Mouse (Mus musculus) MEL (cell line): ENCODE measurements around the gene Atg4a. TPM values are rescaled to one million over a fixed set of nuclear protein-coding genes. Genes with fewer than 3 reads are reported as not detected.

Source experiments
- DNase-seq: peaks from one replicate; pipeline ENCODE4 v3.0.0; 2011; ENCODE audit warnings: low read depth, low spot score
- H3K27ac ChIP-seq: 2 replicates; pipeline ENCODE4 v1.5.1; 2012; ENCODE audit warnings: low read depth, mild to moderate bottlenecking, control low read depth, low read length, moderate library complexity; ENCODE audit not compliant: control insufficient read depth
- H3K27me3 ChIP-seq, 2 experiments: fragments of 150-350 bp in 1 of 2; sonication (generic) in 1 of 2; 2 replicates each; pipeline ENCODE4 v1.6.1; 2012; ENCODE audit warnings: low read length in 2 of 2, mild to moderate bottlenecking in 2 of 2, improper control_type of control experiment in 1 of 2, moderate library complexity in 1 of 2; ENCODE audit not compliant: insufficient read depth in 2 of 2, control insufficient read depth in 1 of 2
- H3K36me3 ChIP-seq, 2 experiments: 2 replicates each; pipeline ENCODE4 v1.6.1; 2012 to 2014; ENCODE audit warnings: low read length in 2 of 2, improper control_type of control experiment in 1 of 2, inconsistent platforms in 1 of 2, mild to moderate bottlenecking in 1 of 2; ENCODE audit not compliant: insufficient read depth in 2 of 2, control insufficient read depth in 1 of 2
- H3K4me1 ChIP-seq, 2 experiments: fragments of 150-350 bp in 1 of 2; sonication (generic) in 1 of 2; 2 replicates each; pipeline ENCODE4 v1.6.1; 2012; ENCODE audit warnings: low read length in 2 of 2, improper control_type of control experiment in 1 of 2, mild to moderate bottlenecking in 1 of 2; ENCODE audit not compliant: insufficient read depth in 2 of 2, control insufficient read depth in 1 of 2
- H3K4me3 ChIP-seq, 2 experiments: fragments of 150-350 bp in 1 of 2; sonication (generic) in 1 of 2; 2 replicates each; pipeline ENCODE4 v1.5.1; 2012; ENCODE audit warnings: low read depth in 2 of 2, low read length in 2 of 2, mild to moderate bottlenecking in 2 of 2, moderate library complexity in 2 of 2, control low read depth in 1 of 2, improper control_type of control experiment in 1 of 2; ENCODE audit not compliant: control insufficient read depth in 1 of 2, insufficient read depth in 1 of 2
- H3K79me2 ChIP-seq: 2 replicates; pipeline ENCODE4 v1.6.1; 2012; ENCODE audit warnings: mild to moderate bottlenecking, low read length, moderate library complexity; ENCODE audit not compliant: control insufficient read depth, poor library complexity, insufficient read depth
- H3K9ac ChIP-seq: 2 replicates; pipeline ENCODE4 v1.6.1; 2012; ENCODE audit warnings: low read depth, mild to moderate bottlenecking, control low read depth, low read length, moderate library complexity; ENCODE audit not compliant: control insufficient read depth, poor library complexity, severe bottlenecking
- H3K9me3 ChIP-seq: fragments of 150-350 bp; sonication (generic); replicated peaks from 2 replicates; pipeline ENCODE4 v1.6.1; 2012; ENCODE audit warnings: mild to moderate bottlenecking, low read length, improper control_type of control experiment, moderate library complexity; ENCODE audit not compliant: insufficient read depth
- BHLHE40 ChIP-seq: IDR thresholded peaks from 2 replicates; pipeline ENCODE4 v1.6.1; 2012; ENCODE audit warnings: low read depth, mild to moderate bottlenecking, inconsistent platforms, low read length, improper control_type of control experiment, borderline replicate concordance
- CHD2 ChIP-seq: IDR thresholded peaks from 2 replicates; pipeline ENCODE4 v1.6.1; 2011; ENCODE audit warnings: low read length, improper control_type of control experiment
- CTCF ChIP-seq, 3 experiments: IDR thresholded peaks in 2 of 3; conservative IDR thresholded peaks in 1 of 3; 2 replicates each; pipeline ENCODE4 v1.5.1; 2011 to 2012; ENCODE audit warnings: low read length in 3 of 3, low read depth in 2 of 3, mild to moderate bottlenecking in 2 of 3, improper control_type of control experiment in 1 of 3, inconsistent platforms in 1 of 3, mixed read lengths in 1 of 3, moderate library complexity in 1 of 3; ENCODE audit not compliant: control insufficient read depth in 1 of 3, insufficient read depth in 1 of 3, poor library complexity in 1 of 3, severe bottlenecking in 1 of 3
- E2F4 ChIP-seq: IDR thresholded peaks from 2 replicates; pipeline ENCODE4 v1.6.1; 2011; ENCODE audit warnings: low read depth, low read length, improper control_type of control experiment, borderline replicate concordance
- ELF1 ChIP-seq: IDR thresholded peaks from 2 replicates; pipeline ENCODE4 v1.6.1; 2014; ENCODE audit warnings: low read depth, mild to moderate bottlenecking, inconsistent platforms, low read length, improper control_type of control experiment, moderate library complexity
- EP300 ChIP-seq, 2 experiments: IDR thresholded peaks; 2 replicates each; pipeline ENCODE4 v1.6.1; 2011; ENCODE audit warnings: improper control_type of control experiment in 2 of 2, low read length in 2 of 2, low read depth in 1 of 2, mild to moderate bottlenecking in 1 of 2
- ETS1 ChIP-seq: IDR thresholded peaks from 2 replicates; pipeline ENCODE4 v1.6.1; 2012; ENCODE audit warnings: low read depth, mild to moderate bottlenecking, inconsistent platforms, low read length, improper control_type of control experiment, moderate library complexity
- GATA1 ChIP-seq: IDR thresholded peaks from 2 replicates; pipeline ENCODE4 v1.6.1; 2011; ENCODE audit warnings: low read depth, low read length, improper control_type of control experiment
- HCFC1 ChIP-seq: IDR thresholded peaks from 2 replicates; pipeline ENCODE4 v1.6.1; 2012; ENCODE audit warnings: low read depth, mild to moderate bottlenecking, inconsistent platforms, low read length, improper control_type of control experiment, moderate library complexity
- JUND ChIP-seq: IDR thresholded peaks from 2 replicates; pipeline ENCODE4 v1.6.1; 2011; ENCODE audit warnings: low read depth, mild to moderate bottlenecking, improper control_type of control experiment, low read length
- KAT2A ChIP-seq: conservative IDR thresholded peaks from 2 replicates; pipeline ENCODE4 v1.6.1; 2012; ENCODE audit warnings: low read depth, low read length, improper control_type of control experiment, inconsistent platforms
- MAX ChIP-seq: IDR thresholded peaks from 2 replicates; pipeline ENCODE4 v1.6.1; 2011; ENCODE audit warnings: low read length, improper control_type of control experiment
- MAZ ChIP-seq: IDR thresholded peaks from 2 replicates; pipeline ENCODE4 v1.6.1; 2012; ENCODE audit warnings: low read depth, mild to moderate bottlenecking, inconsistent platforms, low read length, improper control_type of control experiment
- MEF2A ChIP-seq: IDR thresholded peaks from 2 replicates; pipeline ENCODE4 v1.6.1; 2014; ENCODE audit warnings: low read depth, mild to moderate bottlenecking, inconsistent platforms, low read length, improper control_type of control experiment; ENCODE audit not compliant: poor library complexity, insufficient replicate concordance, severe bottlenecking; ENCODE audit errors: extremely low read depth
- MYC ChIP-seq: IDR thresholded peaks from 2 replicates; pipeline ENCODE4 v1.6.1; 2011; ENCODE audit warnings: low read depth, mild to moderate bottlenecking, low read length, improper control_type of control experiment, moderate library complexity
- NELFE ChIP-seq: IDR thresholded peaks from 2 replicates; pipeline ENCODE4 v1.6.1; 2011; ENCODE audit warnings: low read depth, low read length, improper control_type of control experiment
- NRF1 ChIP-seq: IDR thresholded peaks from 2 replicates; pipeline ENCODE4 v1.6.1; 2014; ENCODE audit warnings: low read depth, mild to moderate bottlenecking, inconsistent platforms, low read length, improper control_type of control experiment, moderate library complexity; ENCODE audit not compliant: poor library complexity, insufficient read depth, severe bottlenecking
- POLR2AphosphoS2 ChIP-seq: IDR thresholded peaks from 2 replicates; pipeline ENCODE4 v1.6.1; 2011; ENCODE audit warnings: low read length, improper control_type of control experiment
- POLR2AphosphoS5 ChIP-seq: IDR thresholded peaks from 2 replicates; pipeline ENCODE4 v1.6.1; 2012; ENCODE audit warnings: low read depth, borderline replicate concordance, mild to moderate bottlenecking, inconsistent platforms, low read length, moderate library complexity, mixed read lengths
- RAD21 ChIP-seq: IDR thresholded peaks from 2 replicates; pipeline ENCODE4 v1.6.1; 2011; ENCODE audit warnings: mild to moderate bottlenecking, low read depth, low read length, improper control_type of control experiment
- SIN3A ChIP-seq: IDR thresholded peaks from 2 replicates; pipeline ENCODE4 v1.6.1; 2012; ENCODE audit warnings: low read length, improper control_type of control experiment, inconsistent platforms
- TAL1 ChIP-seq: IDR thresholded peaks from 2 replicates; pipeline ENCODE4 v1.6.1; 2012; ENCODE audit warnings: mild to moderate bottlenecking, inconsistent platforms, low read length, moderate library complexity, mixed read lengths
- TCF12 ChIP-seq: IDR thresholded peaks from 2 replicates; pipeline ENCODE4 v1.6.1; 2014; ENCODE audit warnings: low read depth, mild to moderate bottlenecking, inconsistent platforms, low read length, improper control_type of control experiment, moderate library complexity
- UBTF ChIP-seq: IDR thresholded peaks from 2 replicates; pipeline ENCODE4 v1.6.1; 2012; ENCODE audit warnings: low read depth, mild to moderate bottlenecking, inconsistent platforms, low read length, improper control_type of control experiment, moderate library complexity, borderline replicate concordance; ENCODE audit not compliant: insufficient read depth
- USF2 ChIP-seq, 2 experiments: IDR thresholded peaks; 2 replicates each; pipeline ENCODE4 v1.6.1; 2011 to 2012; ENCODE audit warnings: improper control_type of control experiment in 2 of 2, low read length in 2 of 2, borderline replicate concordance in 1 of 2, inconsistent platforms in 1 of 2, low read depth in 1 of 2, mild to moderate bottlenecking in 1 of 2; ENCODE audit not compliant: insufficient read depth in 1 of 2
- ZKSCAN1 ChIP-seq: IDR thresholded peaks from 2 replicates; pipeline ENCODE4 v1.6.1; 2012; ENCODE audit warnings: low read depth, mild to moderate bottlenecking, inconsistent platforms, low read length, improper control_type of control experiment, moderate library complexity
- ZMIZ1 ChIP-seq: IDR thresholded peaks from 2 replicates; pipeline ENCODE4 v1.6.1; 2012; ENCODE audit warnings: low read depth, mild to moderate bottlenecking, inconsistent platforms, low read length, improper control_type of control experiment, moderate library complexity
- ZNF384 ChIP-seq: IDR thresholded peaks from 2 replicates; pipeline ENCODE4 v1.6.1; 2012; ENCODE audit warnings: low read depth, mild to moderate bottlenecking, inconsistent platforms, low read length, improper control_type of control experiment
- polyA plus RNA-seq, 2 experiments: library from polyadenylated mRNA; stranded (reverse) in 1 of 2; unstranded in 1 of 2; fragments of >175 nt in 1 of 2; fragments of >200 nt in 1 of 2; gene quantifications; 2 replicates each; pipeline versions ENCODE4 v1.2.1 to v1.2.4; 2012; ENCODE audit warnings: low replicate concordance in 2 of 2, low read depth in 1 of 2; ENCODE audit not compliant: insufficient read length in 2 of 2, insufficient read depth in 1 of 2, missing spikeins in 1 of 2
- total RNA-seq: library from RNA; depleted of rRNA; stranded (reverse); fragments of 300-350 nt; gene quantifications from 2 replicates; pipeline ENCODE4 v1.2.3, GENCODE M21; 2012

The Atg4a gene
- total and polyA plus RNA-seq, 3 experiments, result 16.3 to 20.7 TPM; not detected in 1

DNA sequence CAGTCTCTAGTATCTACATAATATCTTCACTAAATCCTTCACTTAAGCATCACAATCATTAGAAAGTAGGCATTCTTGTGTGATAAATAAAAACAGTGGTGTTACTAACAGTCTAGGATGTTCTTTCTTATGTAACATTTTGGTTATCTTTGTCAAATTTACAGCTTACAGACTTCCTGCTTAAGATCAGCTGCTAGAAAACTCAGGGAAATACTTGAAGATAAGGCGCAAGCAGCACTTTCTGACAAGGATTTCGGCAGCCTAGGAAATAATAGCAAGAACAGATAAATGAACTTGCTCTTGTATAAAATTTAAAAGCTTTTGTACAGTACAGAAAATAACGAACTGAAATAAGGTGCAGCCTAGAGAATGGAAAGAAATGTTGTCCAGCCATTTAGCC is 23.4 kb upstream of the Atg4a start (continued):
- peak; percentile 98 for TF ChIP-seq ETS1

DNA sequence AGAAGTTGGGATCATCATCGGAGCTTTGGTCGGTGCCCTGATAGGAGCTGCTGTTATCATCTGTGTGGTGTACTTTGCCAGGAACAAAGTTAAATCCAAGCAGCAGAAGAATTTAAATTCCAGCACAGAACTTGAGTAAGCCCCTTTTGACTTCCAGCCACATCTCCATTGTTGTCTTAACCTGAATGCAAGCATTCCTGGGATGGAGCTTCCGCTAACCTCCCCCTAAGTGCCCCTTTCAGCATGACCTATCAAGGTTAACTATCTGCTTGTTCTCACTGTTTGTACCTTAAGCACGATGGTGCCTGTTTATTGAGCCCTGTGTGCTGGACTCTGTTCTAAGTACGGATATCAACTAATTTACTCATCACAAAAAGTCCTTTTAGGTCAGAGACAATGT is 20.4 kb upstream of the Atg4a start:
- H3K4me1 ChIP-seq, result peaks cover 3 to 10% of the 10 kb centered on the region in 2 experiments; a peak in 3 of 4 replicates
- DNase-seq, result no peak
- no peak overlapping the region for H3K4me3 ChIP-seq
- H3K9ac ChIP-seq, result no peak overlapping the region
- TF ChIP-seq MEF2A (no peak), ZMIZ1 (no peak), MAX (no peak), MYC (no peak), EP300 (IDR thresholded peaks at IDR 0.05; ENCODE audit: low read depth in 1 of 2, low read length in 2 of 2) (no peak), USF2 (IDR thresholded peaks at IDR 0.05; ENCODE audit: borderline replicate concordance in 1 of 2, insufficient read depth in 1 of 2, low read depth in 1 of 2, low read length in 2 of 2) (no peak), NRF1 (no peak), ETS1 (no peak), JUND (no peak), RAD21 (no peak), E2F4 (no peak), HCFC1 (no peak), SIN3A (no peak), POLR2AphosphoS2 (no peak), GATA1 (no peak), CTCF (IDR thresholded peaks at IDR 0.05 in 2 of 3, conservative IDR thresholded peaks at IDR 0.05 in 1 of 3; ENCODE audit: control insufficient read depth in 1 of 3, insufficient read depth in 1 of 3, low read depth in 2 of 3, low read length in 3 of 3, poor library complexity in 1 of 3, severe bottlenecking in 1 of 3) (no peak)
- TF ChIP-seq, all 39 proteins: peak for 0
- Histone ChIP-seq H3K36me3 (peaks cover 0 to 14% of the 10 kb centered on the region in 2 experiments; a peak in 2 of 4 replicates), H3K9me3 (no peaks in the 10 kb centered on the region), H3K27me3 (peaks cover 0 to 4% of the 10 kb centered on the region in 2 experiments; a peak in 2 of 4 replicates), H3K27ac (no peak overlapping the region), H3K79me2 (no peaks in the 10 kb centered on the region)

DNA sequence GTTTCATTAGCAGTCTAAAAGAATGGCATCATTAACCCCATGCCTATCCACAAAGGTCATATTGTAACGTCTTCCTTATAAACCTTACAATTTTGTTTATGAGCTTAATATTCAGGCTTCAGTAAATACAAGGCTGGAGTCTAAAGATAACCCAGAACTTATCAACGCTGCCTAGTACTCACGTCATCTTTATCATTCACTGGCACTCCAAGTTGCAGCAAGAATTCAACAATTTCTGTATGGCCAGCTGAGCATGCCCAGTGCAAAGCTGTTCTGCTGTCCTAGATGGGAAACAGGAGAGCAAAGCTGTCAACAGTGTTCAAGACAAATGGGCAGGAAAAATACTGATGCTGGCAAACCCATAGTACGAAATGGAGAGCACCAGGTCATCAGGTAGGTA is 3.1 kb upstream of the Atg4a start:
- peak overlapping the region; percentile 7; the same call in 1 of the 2 replicates for H3K27ac ChIP-seq
- H3K9me3 ChIP-seq, result no peaks in the 10 kb centered on the region
- no peaks in the 10 kb centered on the region for H3K27me3 ChIP-seq
- no peak overlapping the region for H3K4me3 ChIP-seq
- no peak overlapping the region for H3K9ac ChIP-seq
- peaks cover 4% of the 10 kb centered on the region for H3K79me2 ChIP-seq
- peaks cover 11 to 19% of the 10 kb centered on the region in 2 experiments for H3K36me3 ChIP-seq
- peaks cover 3 to 12% of the 10 kb centered on the region in 2 experiments for H3K4me1 ChIP-seq
- peak; percentile 58 for DNase-seq
- TF ChIP-seq UBTF (no peak), JUND (no peak), BHLHE40 (no peak), TAL1 (peak; percentile 51), TCF12 (peak; percentile 85), CTCF (IDR thresholded peaks at IDR 0.05 in 2 of 3, conservative IDR thresholded peaks at IDR 0.05 in 1 of 3; ENCODE audit: control insufficient read depth in 1 of 3, insufficient read depth in 1 of 3, low read depth in 2 of 3, low read length in 3 of 3, poor library complexity in 1 of 3, severe bottlenecking in 1 of 3) (no peak), GATA1 (peak; percentile 84), POLR2AphosphoS5 (no peak), POLR2AphosphoS2 (no peak), KAT2A (no peak), ETS1 (peak; percentile 85), ELF1 (no peak), NELFE (no peak), MAZ (no peak), CHD2 (no peak), ZKSCAN1 (no peak), ZNF384 (no peak), NRF1 (peak; percentile 83), SIN3A (peak; percentile 34; the same call in 1 of the 2 replicates)
